Mouse (Mus musculus) frontal cortex, postnatal 14 days (tissue): ENCODE results near the gene Atpaf1.

ENCODE experiments used
- DNase-seq, 2 experiments: peaks; one replicate each; pipeline ENCODE4 v3.0.0; 2022; ENCODE audit warnings: low spot score in 2 of 2

Gene Atpaf1

DNA sequence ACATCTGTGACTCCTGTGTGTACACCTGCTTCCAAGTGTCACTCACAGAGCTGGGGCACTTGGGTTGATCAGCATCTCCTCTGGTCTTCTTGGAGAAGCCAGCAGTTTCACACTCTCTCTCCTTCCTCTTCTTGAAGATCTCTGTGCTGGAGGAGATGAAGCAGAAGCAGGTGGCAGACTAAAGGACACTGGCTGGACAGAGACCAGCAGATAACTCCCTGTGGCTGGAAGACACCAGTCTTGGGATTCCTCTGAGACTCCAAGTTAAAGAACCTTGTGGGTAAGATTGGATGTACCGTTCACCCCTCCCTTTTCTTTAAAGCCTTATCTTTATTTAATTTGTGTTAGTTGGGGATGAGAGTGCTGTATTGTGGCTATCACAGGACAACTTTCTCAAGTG lies 63.5 kb downstream of the Atpaf1 start:
- DNase-seq, result no peak

DNA sequence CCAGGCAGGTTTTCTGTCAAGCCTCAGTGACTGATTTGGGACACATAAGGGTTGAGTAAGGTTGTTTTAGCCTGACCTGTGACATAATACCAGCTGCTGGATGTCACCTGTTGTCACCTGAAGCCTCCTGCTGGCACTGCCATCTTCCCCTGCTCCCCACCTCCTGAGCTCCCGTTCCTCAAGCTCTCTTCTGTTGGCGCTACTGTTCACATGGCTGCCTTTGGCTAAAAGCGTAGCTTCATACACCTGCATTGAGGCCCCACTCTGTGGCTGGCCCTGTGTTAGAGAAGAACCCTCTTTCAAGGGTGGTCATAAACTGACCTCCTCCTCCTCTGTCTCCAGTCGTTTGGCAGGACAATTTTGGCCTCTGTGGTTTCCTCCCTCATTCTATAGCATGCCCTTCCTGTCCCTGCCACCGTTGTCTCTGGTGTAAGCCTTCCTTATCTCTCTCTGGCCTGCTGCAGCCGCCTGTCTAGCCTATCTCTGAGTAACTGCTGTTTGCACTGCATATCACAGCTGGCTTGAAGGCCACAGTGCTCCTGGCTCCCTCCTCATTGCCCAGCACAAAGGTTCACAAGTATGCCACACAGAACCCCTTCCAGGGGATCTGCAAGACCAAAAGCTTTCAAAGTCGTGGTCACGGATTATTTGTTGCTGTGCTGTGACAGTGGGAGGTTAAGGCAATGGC lies 64.5 kb downstream of the Atpaf1 start:
- DNase-seq, result no peak

DNA sequence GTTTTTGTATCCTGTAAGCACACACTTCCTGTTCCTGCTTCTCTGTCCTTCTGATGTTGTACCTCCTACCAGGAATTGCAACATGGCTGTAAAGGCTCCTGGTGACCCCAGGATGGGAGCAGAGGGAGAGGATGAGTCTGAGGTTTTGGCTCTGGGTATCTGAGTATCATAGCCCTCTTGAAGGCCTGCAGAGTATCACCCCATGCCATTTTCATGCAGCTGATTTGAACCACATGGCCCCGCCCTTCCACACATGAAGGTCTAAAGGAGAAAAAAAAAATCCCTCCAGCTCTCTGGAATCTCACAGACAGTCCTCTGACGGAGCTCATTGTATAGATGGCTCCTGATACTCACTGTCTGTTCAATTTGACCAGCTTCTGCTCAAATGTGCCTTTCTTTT lies 65.5 kb downstream of the Atpaf1 start:
- DNase-seq, result no peak

DNA sequence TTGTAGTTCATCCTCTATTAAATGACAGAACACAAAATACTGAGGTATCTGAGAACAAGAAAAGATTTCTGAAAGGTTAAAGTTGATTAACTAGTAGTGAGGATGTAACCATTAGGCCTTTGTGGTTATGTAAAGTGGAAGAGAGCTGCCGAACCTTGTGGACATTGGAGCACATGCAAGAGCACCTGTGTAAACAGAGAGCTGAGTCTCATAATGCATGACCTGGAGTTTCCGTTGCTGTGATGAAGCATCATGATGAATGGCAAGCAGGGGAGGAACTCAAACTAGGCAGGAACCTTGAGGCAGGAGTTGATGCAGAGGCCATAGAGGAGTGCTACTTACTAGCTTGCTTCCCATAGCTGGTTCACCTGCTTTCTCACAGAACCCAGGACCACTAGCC lies 66.0 kb downstream of the Atpaf1 start:
- no peak for DNase-seq

DNA sequence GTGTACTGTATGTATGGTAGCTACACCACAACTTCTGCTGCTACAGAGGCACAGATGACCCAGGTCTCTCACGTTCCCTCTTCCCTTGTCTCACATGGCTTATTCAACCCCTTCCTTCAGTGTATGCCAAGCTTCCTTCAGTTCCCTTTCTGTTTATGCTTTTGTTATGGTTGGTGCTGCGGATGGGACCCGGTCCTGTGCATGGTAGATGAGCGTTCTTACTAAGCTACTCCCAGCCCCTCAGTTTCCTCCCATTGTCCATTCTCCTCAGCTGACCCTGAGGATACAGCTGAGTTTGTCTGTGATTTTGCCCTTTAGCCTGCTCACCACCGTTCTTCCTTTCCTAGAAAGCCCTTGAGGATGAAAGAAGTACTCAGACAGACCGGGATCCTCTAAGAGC lies 67.0 kb downstream of the Atpaf1 start:
- DNase-seq, result no peak

DNA sequence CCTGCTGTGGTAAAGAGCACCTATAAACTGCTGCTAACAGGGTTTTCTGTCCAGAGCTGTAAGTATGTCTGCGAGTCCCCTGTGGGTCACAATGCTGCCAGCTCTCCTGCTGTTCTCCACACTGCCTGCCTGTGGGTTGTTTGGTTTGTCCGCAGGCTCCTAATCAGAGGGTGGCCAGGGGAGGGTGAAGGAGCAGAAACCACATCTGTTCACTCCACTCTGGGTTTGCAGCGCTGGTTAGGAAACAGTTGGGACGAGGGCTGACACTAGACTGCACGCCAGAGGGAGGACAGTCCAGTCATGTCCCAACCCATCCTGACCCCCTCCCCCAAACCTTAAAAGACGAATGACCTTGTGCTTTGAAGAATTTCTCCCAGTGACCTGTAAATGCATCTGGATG lies 70.5 kb downstream of the Atpaf1 start:
- DNase-seq, result no peak

DNA sequence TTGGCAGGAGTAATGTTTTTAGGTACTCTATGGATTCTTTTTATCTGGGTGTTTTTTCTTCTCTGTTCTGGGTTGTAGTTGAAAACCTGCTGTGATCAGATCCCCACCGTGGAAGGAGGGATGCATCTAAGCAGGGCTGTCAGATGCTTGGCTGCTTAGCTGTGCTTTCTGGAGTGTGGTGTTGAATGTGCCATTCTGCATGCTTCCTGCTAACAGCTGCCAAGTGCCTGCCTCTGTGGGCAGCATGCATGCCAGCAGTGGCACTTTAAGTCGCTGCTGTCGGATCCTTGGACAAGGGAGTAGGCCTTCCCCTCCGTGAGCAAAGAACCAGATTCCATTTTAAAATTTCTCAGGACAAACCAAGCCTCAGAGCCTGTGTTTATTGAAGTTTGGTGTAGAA lies 71.0 kb downstream of the Atpaf1 start:
- no peak for DNase-seq

DNA sequence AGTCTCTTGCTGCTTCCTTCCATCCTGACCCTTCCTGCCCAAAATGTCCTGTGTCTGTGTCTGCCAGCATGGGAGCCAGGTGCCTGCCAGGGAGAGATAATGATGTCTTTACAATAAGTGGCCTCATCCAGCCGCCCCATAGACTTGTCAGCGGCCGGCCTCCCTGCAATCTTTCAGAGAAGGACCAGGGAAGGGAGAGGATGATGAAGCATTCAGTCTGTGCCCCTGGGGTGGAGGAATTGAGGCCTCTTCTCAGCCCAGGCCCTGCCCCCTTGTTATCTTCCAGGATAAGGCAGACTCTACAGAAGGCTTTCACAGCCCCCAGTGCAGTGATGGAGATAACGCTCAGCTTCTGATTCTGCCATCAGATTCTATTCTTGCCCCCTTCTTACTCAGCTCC lies 71.7 kb downstream of the Atpaf1 start:
- no peak for DNase-seq

DNA sequence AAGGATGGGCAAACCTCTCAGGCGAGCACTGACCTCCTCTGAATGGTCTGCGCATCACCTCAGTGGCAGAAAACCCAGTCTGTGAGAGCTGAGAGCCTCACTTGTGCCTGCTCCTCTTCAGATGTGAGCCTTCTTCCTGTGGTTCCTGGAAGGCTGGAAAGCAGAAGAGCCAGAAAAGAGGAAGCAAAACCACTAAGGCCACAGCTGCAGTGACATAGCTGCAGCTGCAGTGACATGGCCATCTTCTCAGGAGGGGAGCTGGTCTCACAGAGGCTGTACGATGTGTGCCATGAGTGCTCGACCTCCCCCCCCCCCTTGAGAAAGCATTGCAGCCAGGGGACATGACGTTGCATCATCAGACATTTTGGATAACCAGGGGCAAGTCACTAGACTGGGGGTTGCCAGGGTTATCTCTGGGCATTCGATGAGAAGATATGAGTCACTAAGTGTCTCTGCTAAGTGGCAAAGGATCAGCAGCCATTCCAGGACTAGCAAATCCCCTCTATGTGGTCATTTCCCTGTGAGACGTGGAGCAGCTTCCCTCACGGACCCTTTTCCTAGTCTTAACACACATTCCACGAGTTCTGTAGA lies 72.8 kb downstream of the Atpaf1 start:
- no peak for DNase-seq

DNA sequence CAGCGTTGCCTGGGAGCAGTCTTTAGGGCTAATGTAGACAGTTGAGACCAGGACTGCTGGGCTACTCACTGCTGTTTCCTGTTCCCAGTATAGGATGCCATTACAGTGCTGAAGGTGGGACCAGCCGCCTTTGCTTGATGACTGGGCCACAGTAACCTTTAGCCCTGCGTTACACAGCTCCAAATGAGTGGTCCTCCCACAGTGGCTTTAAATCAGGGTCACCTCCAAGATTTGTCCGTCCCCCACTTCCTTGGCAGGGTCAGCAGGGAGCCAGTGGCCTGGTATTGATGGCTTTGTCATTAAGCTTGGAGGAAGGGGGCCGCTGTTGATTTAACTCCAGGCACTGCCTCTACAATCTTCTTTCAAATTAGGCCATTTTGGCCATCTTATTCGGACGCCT lies 78.7 kb downstream of the Atpaf1 start:
- no peak for DNase-seq

DNA sequence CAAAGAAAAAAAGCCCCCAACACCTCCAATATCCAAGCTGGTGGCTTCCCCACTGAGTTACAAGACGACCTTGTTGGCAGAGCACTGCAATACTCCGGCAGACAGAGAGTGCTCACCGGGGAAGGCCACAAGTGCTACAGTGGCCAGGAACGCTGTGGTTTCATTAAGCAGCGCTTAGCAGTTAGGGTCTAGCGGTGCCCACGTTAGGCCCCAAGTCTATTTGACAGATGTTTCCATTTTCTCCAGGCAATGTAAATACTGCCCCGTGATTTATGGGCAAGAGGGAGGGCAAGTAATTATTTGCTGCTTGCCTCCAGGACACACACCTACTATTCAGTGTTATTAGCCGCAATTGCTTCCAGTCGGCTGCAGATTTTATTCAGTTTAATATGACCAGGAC lies 79.3 kb downstream of the Atpaf1 start:
- no peak for DNase-seq
